Mouse (Mus musculus) heart, embryonic 15.5 days (tissue): ENCODE results near the gene Olfr690. TPM values are rescaled to one million over a fixed set of nuclear protein-coding genes. Genes with fewer than 3 reads are reported as not detected.
"Not testable (repeated sequence)": the region's sequence is repeated elsewhere in the genome, so short reads cannot be mapped to it uniquely, and the experiment has no call there.

Experiments used
- ATAC-seq: fragments of 200-750 bp; cut with Nextera tagmentation; replicated peaks from 2 replicates; pipeline ENCODE4 v1.8.0; 2017; ENCODE audit warnings: low read depth, moderate TSS enrichment; ENCODE audit not compliant: insufficient number of reproducible peaks, insufficient read depth, low FRiP score
- H3K27ac ChIP-seq: fragments of 300-500 bp; sonication (generic); 2 replicates; pipeline ENCODE4 v1.5.1; 2015; ENCODE audit warnings: mild to moderate bottlenecking, inconsistent platforms
- H3K27me3 ChIP-seq: fragments of 300-500 bp; sonication (generic); 2 replicates; pipeline ENCODE4 v1.6.1; 2015; ENCODE audit warnings: inconsistent platforms
- H3K36me3 ChIP-seq: fragments of 300-500 bp; sonication (generic); 2 replicates; pipeline ENCODE4 v1.6.1; 2015; ENCODE audit warnings: mild to moderate bottlenecking, inconsistent platforms
- H3K4me1 ChIP-seq: fragments of 300-500 bp; sonication (generic); replicated peaks from 2 replicates; pipeline ENCODE4 v1.6.1; 2015; ENCODE audit warnings: inconsistent platforms
- H3K4me2 ChIP-seq: fragments of 300-500 bp; sonication (generic); 2 replicates; pipeline ENCODE4 v1.6.1; 2015; ENCODE audit warnings: inconsistent platforms, mild to moderate bottlenecking, moderate library complexity
- H3K4me3 ChIP-seq: fragments of 300-500 bp; sonication (generic); 2 replicates; pipeline ENCODE4 v1.5.1; 2015; ENCODE audit warnings: mild to moderate bottlenecking, inconsistent platforms
- H3K9ac ChIP-seq: fragments of 300-500 bp; sonication (generic); 2 replicates; pipeline ENCODE4 v1.6.1; 2015; ENCODE audit warnings: mild to moderate bottlenecking, inconsistent platforms
- H3K9me3 ChIP-seq: fragments of 300-500 bp; sonication (generic); replicated peaks from 2 replicates; pipeline ENCODE4 v1.6.1; 2016; ENCODE audit warnings: inconsistent platforms
- WGBS: fragments of 180-500 bp; shearing (Covaris S2); methylation state at CpG from one replicate; pipeline ENCODE4 v1.1.7; 2015; ENCODE audit warnings: mixed read lengths; 5-methylcytosine and 5-hydroxymethylcytosine counted together
- polyA plus RNA-seq: library from polyadenylated mRNA; unstranded; fragments of >200 nt; fragmentation: Nextera tagmentation; extraction: Ambion mirVana; gene quantifications from 2 replicates; pipeline ENCODE4 v1.2.1, GENCODE M21; 2015

Olfr690 gene
- not detected in 2 replicates for polyA plus RNA-seq

DNA sequence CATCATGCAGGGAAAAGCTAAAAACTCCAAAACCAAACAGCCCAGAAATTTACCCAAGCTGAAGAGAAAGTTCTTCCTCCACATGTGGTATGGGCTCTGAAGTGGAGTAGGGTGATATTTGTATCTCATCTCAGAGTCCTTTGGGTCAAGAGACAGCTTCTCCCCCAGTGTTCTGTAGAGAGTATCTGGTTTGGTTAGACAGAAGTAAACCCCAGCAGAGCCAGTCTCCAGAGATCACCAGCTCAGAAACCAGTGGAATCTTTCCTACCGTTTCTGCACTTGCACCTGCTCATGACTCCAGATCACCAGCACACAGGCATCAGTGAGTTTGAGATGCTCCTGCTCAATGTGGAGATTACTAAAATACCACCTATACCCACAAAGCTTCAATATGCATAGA is at the start of gene Olfr690:
Gene Olfr690 (minus strand): TSS at position 101 of the 400 bp plus-strand sequence.
- Histone ChIP-seq H3K27me3 (no peaks in the 10 kb centered on the region), H3K9ac (no peak within 1 kb of the TSS), H3K9me3 (no peaks in the 10 kb centered on the region), H3K27ac (no peak within 1 kb of the TSS), H3K4me3 (no peak within 1 kb of the TSS), H3K4me1 (no peaks in the 10 kb centered on the region), H3K36me3 (no peaks in the 10 kb centered on the region), H3K4me2 (no peak within 1 kb of the TSS)
- no peak for ATAC-seq
- 73% methylated on average over 1 of the region's 1 CpGs for WGBS

DNA sequence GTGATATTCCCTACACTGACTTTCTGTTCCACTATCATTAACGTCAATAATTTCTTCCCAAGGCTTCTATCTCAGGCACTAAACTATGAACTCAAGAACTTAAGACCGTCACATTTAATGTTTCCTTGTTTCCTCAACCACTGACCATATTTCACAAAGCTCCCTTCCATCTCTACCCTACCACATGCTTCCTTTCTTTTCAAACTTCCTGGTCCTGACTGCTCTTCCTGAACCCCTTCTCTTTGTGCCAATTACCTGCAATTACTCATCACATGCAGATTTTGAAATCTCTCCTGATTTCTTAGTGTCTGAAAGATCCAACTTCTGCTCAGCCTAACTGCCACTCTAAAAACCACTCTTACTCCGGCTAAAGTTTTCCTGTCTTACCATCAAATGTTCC is 46.4 kb upstream of the Olfr690 start:
- H3K9ac ChIP-seq = no peak overlapping the region
- H3K4me2 ChIP-seq = no peak overlapping the region
- H3K4me3 ChIP-seq = no peak overlapping the region
- H3K9me3 ChIP-seq = no peaks in the 10 kb centered on the region
- H3K4me1 ChIP-seq = no peaks in the 10 kb centered on the region
- ATAC-seq = no peak
- WGBS = 89% methylated on average over 3 of the region's 3 CpGs
- no peaks in the 10 kb centered on the region for H3K27me3 ChIP-seq
- peaks cover 76% of the 10 kb centered on the region for H3K36me3 ChIP-seq
- H3K27ac ChIP-seq = no peak overlapping the region

DNA sequence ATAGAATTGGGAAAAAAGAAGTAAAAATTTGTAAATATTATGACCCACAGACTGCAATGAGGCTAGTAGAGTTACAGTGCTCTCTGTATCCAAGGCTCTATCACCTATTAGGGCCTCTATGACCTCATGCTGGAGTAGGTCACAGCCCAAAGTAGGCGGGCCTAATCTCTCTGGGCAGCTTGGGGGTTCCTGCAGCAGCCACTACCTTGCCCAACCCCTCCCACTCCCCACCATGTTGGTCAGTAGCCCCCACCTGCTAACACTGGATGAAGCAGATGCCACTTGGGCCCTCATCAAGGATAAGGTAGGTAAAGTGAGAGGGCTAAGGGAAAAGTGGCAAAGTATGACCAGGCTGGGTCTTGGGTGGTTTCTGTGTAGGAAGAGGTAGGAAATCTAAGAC is 41.0 kb upstream of the Olfr690 start, which contains the start of gene Gm5901:
Gene Gm5901 (plus strand): TSS at position 173 of the 400 bp plus-strand sequence.
- Histone ChIP-seq H3K9me3 (no peaks in the 10 kb centered on the region), H3K27ac (peak within 1 kb of the TSS; percentile 71), H3K4me1 (peaks cover 11% of the 10 kb centered on the region), H3K36me3 (peaks cover 30% of the 10 kb centered on the region), H3K27me3 (no peaks in the 10 kb centered on the region), H3K4me3 (no peak within 1 kb of the TSS), H3K4me2 (no peak within 1 kb of the TSS), H3K9ac (no peak within 1 kb of the TSS)
- WGBS = 73% methylated on average over 1 of the region's 1 CpGs
- no peak for ATAC-seq

DNA sequence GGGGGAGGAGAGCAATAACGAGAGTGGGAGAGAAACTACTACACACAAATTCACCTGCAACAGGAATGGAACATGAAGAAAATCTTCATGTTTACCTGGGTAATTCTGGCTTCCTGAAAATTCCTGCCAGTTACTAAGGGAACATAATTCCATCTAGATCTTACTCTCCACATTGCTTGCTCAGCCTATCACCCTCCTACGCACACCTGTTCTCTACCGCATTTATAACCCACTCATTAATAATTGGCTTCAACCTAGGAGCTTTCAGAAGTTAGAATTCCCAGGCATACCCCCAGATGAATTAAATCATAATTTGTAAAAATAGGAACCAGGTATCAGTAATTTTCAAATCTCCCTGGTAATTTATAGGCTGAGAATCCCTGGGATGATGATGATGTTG is 40.1 kb upstream of the Olfr690 start:
- Histone ChIP-seq H3K36me3 (peaks cover 21% of the 10 kb centered on the region), H3K9ac (no peak overlapping the region), H3K27ac (peak overlapping the region; percentile 71), H3K4me1 (peaks cover 11% of the 10 kb centered on the region), H3K9me3 (no peaks in the 10 kb centered on the region), H3K4me2 (no peak overlapping the region), H3K4me3 (no peak overlapping the region), H3K27me3 (no peaks in the 10 kb centered on the region)
- WGBS = 79% methylated on average over 3 of the region's 3 CpGs
- ATAC-seq = no peak

DNA sequence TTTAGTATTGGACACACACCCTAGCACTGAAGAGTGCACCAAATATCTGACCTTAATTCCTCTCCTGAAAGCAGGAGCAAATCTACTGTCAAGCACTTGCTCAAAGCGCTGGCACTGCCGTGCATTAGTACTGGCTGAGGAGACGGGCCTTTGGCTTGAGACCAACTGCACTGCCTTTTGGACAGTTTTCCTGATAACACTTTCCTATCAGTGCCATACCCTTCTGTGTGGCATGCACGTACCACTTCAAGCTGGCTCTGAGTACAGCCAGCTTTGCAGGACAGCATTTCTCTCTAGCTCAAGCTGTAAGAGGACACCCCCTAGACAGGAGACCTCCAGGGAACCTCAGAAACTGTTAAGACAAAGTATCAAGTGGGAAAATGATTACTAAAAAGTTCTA is 39.6 kb upstream of the Olfr690 start:
- Histone ChIP-seq H3K9me3 (no peaks in the 10 kb centered on the region), H3K9ac (no peak overlapping the region), H3K4me2 (no peak overlapping the region), H3K4me1 (peaks cover 11% of the 10 kb centered on the region), H3K4me3 (no peak overlapping the region), H3K36me3 (peaks cover 16% of the 10 kb centered on the region), H3K27me3 (no peaks in the 10 kb centered on the region), H3K27ac (peak overlapping the region; percentile 71)
- 37% methylated on average over 4 of the region's 4 CpGs for WGBS
- peak; percentile 89 for ATAC-seq

DNA sequence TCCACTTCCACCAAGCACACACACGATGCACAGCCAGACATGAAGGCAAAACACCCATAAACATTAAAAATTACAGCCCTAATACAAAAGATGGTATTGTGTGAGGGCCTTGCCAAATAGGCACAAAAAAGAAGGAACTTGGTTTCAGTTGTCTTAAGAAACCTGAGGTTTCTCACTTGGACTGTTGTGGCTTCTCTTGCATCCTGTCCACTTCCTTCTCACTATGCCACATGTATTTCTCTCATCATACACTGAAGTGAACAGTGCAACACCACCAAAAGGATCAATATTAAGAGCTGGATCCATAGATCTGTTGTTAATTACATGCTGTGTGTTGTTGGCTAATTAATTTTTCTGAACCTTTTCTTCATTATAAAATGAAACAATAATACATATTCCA is 39.0 kb upstream of the Olfr690 start:
- no peak overlapping the region for H3K9ac ChIP-seq
- H3K36me3 ChIP-seq = peaks cover 10% of the 10 kb centered on the region
- no peak for ATAC-seq
- WGBS = 89% methylated on average over 1 of the region's 1 CpGs
- no peak overlapping the region for H3K4me2 ChIP-seq
- no peaks in the 10 kb centered on the region for H3K9me3 ChIP-seq
- no peak overlapping the region for H3K4me3 ChIP-seq
- peaks cover 11% of the 10 kb centered on the region for H3K4me1 ChIP-seq
- H3K27me3 ChIP-seq = no peaks in the 10 kb centered on the region
- peak overlapping the region; percentile 71 for H3K27ac ChIP-seq

DNA sequence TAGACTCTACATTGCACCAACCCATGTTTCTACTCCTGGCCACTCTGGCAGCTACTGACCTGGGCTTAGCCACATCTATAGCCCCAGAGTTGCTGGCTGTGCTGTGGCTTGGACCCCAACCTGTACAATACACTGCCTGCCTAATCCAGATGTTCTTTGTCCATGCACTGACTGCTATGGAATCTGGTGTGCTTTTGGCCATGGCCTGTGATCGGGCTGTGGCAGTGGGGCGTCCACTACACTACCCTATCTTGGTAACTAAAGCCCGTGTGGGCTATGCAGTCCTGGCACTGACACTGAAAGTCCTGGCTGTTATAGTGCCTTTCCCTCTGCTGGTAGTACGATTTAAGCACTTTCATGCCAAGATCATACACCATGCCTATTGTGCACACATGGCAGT is 34.6 kb upstream of the Olfr690 start:
- H3K27me3 ChIP-seq = no peaks in the 10 kb centered on the region
- 80% methylated on average over 4 of the region's 4 CpGs for WGBS
- no peak overlapping the region for H3K9ac ChIP-seq
- peaks cover 6% of the 10 kb centered on the region for H3K4me1 ChIP-seq
- H3K27ac ChIP-seq = no peak overlapping the region
- ATAC-seq = no peak
- no peaks in the 10 kb centered on the region for H3K9me3 ChIP-seq
- no peak overlapping the region for H3K4me3 ChIP-seq
- no peak overlapping the region for H3K4me2 ChIP-seq
- H3K36me3 ChIP-seq = no peaks in the 10 kb centered on the region

DNA sequence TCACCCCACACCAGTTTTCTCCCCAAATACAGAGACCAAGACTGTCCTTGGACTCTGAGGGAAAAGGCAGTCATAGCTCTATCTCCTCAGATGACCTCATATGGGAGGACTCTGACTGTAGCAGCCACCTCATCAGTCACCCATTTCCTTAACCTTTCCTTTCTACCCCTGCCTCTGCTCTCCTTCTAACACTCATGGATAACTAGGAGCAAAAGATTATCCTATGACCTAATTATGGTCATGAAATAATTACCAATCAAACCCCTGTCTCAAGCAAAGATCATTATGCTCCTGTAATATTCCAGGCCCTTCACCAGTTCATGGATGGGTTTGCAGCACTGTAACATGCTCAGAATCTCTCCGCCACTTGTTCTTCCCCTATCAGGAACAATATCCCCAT is 34.0 kb upstream of the Olfr690 start, which contains the start of gene Olfr692:
Gene Olfr692 (plus strand): TSS at position 301 of the 400 bp plus-strand sequence.
- Histone ChIP-seq H3K36me3 (no peaks in the 10 kb centered on the region), H3K4me1 (peaks cover 1% of the 10 kb centered on the region; the same call in 1 of the 2 replicates), H3K9ac (no peak within 1 kb of the TSS), H3K27ac (no peak within 1 kb of the TSS), H3K4me2 (no peak within 1 kb of the TSS), H3K27me3 (no peaks in the 10 kb centered on the region), H3K4me3 (no peak within 1 kb of the TSS), H3K9me3 (no peaks in the 10 kb centered on the region)
- ATAC-seq = no peak
- WGBS = 88% methylated on average over 1 of the region's 1 CpGs

DNA sequence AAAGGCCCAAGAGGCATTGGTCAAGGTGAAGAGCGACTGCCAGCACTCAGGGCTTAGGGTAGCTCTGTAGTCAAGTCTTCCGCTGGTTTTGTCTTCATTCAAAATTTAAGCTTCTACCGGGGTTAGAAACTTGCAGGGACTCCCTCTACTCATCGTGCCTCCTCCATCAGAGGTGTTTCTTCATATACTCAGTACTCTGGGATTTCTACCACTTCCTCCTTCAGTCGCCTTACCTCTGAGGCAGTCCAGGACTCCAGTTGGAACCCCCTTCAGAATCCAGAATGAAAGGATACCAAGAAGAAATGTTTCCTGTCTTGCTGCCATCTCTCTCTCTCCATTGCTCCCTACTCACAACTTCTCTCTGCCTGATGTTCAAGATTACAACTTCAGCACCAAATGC is 33.4 kb upstream of the Olfr690 start:
- Histone ChIP-seq H3K9me3 (no peaks in the 10 kb centered on the region), H3K27me3 (no peaks in the 10 kb centered on the region), H3K27ac (no peak overlapping the region), H3K9ac (no peak overlapping the region), H3K4me1 (no peaks in the 10 kb centered on the region), H3K4me2 (no peak overlapping the region), H3K36me3 (no peaks in the 10 kb centered on the region), H3K4me3 (no peak overlapping the region)
- WGBS = 80% methylated on average over 5 of the region's 5 CpGs
- ATAC-seq = no peak

DNA sequence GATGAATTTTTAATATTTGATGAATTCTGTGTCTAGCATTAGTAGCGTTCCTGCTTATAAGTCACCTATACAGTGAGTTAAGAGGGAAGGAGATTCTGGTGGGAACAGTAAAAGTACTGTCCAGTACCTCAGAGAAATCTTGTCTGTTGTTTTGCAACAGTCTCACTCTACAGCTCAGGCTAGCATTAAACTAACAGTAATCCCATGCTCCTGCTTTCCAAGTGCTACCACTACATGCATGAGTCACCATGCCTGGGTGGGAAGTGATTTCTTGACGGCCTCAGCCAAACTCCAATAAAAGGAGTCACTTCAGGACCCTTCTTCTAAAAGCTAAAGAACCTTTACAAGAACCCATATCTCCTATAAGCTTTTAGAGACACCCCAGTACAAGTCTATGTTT is 27.8 kb upstream of the Olfr690 start:
- no peaks in the 10 kb centered on the region for H3K27me3 ChIP-seq
- H3K9me3 ChIP-seq = no peaks in the 10 kb centered on the region
- no peak overlapping the region for H3K9ac ChIP-seq
- ATAC-seq = no peak
- H3K4me1 ChIP-seq = no peaks in the 10 kb centered on the region
- no peak overlapping the region for H3K27ac ChIP-seq
- H3K36me3 ChIP-seq = no peaks in the 10 kb centered on the region
- H3K4me3 ChIP-seq = no peak overlapping the region
- H3K4me2 ChIP-seq = no peak overlapping the region
- 71% methylated on average over 2 of the region's 2 CpGs for WGBS

DNA sequence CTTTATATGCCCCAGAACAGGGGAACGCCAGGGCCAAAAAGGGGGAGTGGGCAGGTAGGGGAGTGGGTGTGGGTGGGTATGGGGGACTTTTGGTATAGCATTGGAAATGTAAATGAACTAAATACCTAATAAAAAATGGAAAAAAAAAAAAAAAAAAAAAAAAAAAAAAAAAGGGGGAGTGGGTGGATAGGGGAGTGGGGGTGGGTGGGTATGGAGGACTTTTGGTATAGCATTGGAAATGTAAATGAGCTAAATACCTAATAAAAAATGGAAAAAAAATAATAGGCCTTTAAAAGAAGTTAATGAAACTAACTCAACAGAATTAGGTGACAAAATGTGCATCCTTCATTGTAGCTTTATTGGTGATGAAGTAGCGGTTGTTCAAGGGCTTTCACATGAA is 22.6 kb upstream of the Olfr690 start:
- H3K4me1 ChIP-seq, H3K9me3 ChIP-seq, H3K4me2 ChIP-seq, H3K27me3 ChIP-seq, H3K36me3 ChIP-seq, H3K9ac ChIP-seq, H3K27ac ChIP-seq, ATAC-seq, H3K4me3 ChIP-seq: not testable (repeated sequence)
- 90% methylated on average over 1 of the region's 2 CpGs for WGBS

DNA sequence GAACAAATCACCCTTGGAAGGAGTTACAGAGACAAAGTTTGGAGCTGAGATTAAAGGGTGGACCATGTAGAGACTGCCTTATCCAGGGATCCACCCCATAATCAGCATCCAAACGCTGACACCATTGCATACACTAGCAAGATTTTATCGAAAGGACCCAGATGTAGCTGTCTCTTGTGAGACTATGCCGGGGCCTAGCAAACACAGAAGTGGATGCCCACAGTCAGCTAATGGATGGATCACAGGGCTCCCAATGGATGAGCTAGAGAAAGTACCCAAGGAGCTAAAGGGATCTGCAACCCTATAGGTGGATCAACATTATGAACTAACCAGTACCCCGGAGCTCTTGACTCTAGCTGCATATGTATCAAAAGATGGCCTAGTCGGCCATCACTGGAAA is 22.2 kb upstream of the Olfr690 start:
- not testable (repeated sequence) for H3K27me3 ChIP-seq, H3K9me3 ChIP-seq, H3K9ac ChIP-seq, H3K27ac ChIP-seq, H3K36me3 ChIP-seq, H3K4me2 ChIP-seq, H3K4me3 ChIP-seq, H3K4me1 ChIP-seq, ATAC-seq
- no CpG with 5 or more reads among the region's 5 CpGs for WGBS
